Mouse (Mus musculus) intestine, embryonic 14.5 days (tissue): ENCODE data around the gene Rab37. TPM values are rescaled to one million over a fixed set of nuclear protein-coding genes. Genes with fewer than 3 reads are reported as not detected.
A peak's percentile ranks its signal among the peaks of the same experiment; 100 is the strongest.

ENCODE experiments used
- ATAC-seq: fragments of 200-750 bp; cut with Nextera tagmentation; replicated peaks from 2 replicates; pipeline ENCODE4 v1.8.0; 2017; ENCODE audit warnings: low read depth, moderate number of reproducible peaks, moderate TSS enrichment, moderate library complexity; ENCODE audit not compliant: low FRiP score, low TSS enrichment
- DNase-seq: peaks from one replicate; pipeline ENCODE4 v3.0.0-alpha.2; 2018; ENCODE audit warnings: low spot score
- H3K27ac ChIP-seq: fragments of 300-500 bp; sonication (generic); 2 replicates; pipeline ENCODE4 v1.5.1; 2014; ENCODE audit warnings: low read depth, mild to moderate bottlenecking, control low read depth
- H3K27me3 ChIP-seq: fragments of 300-500 bp; sonication (generic); replicated peaks from 2 replicates; pipeline ENCODE4 v1.6.1; 2014; ENCODE audit warnings: low read length, control low read depth; ENCODE audit not compliant: control insufficient read depth, insufficient read depth
- H3K36me3 ChIP-seq: fragments of 300-500 bp; sonication (generic); 2 replicates; pipeline ENCODE4 v1.6.1; 2014; ENCODE audit warnings: low read length, control low read depth; ENCODE audit not compliant: control insufficient read depth, insufficient read depth
- H3K4me1 ChIP-seq: fragments of 300-500 bp; sonication (generic); replicated peaks from 2 replicates; pipeline ENCODE4 v1.6.1; 2014; ENCODE audit warnings: low read length, control low read depth, mixed read lengths; ENCODE audit not compliant: control insufficient read depth, insufficient read depth
- H3K4me2 ChIP-seq: fragments of 300-500 bp; sonication (generic); 2 replicates; pipeline ENCODE4 v1.6.1; 2014; ENCODE audit warnings: low read length
- H3K4me3 ChIP-seq: fragments of 300-500 bp; sonication (generic); 2 replicates; pipeline ENCODE4 v1.5.1; 2014; ENCODE audit warnings: low read depth, low read length, control low read depth, mixed read lengths
- H3K9ac ChIP-seq: fragments of 300-500 bp; sonication (generic); 2 replicates; pipeline ENCODE4 v1.6.1; 2014; ENCODE audit warnings: mild to moderate bottlenecking, low read length
- H3K9me3 ChIP-seq: fragments of 300-500 bp; sonication (generic); 2 replicates; pipeline ENCODE4 v1.6.1; 2016; ENCODE audit warnings: low read length, control low read depth; ENCODE audit not compliant: control insufficient read depth
- WGBS: fragments of 180-500 bp; shearing (Covaris S2); extraction: QIAGEN DNeasy Blood & Tissue Kit; methylation state at CpG from one replicate; pipeline ENCODE4 v1.1.7; 2014; 5-methylcytosine and 5-hydroxymethylcytosine counted together
- polyA plus RNA-seq: library from polyadenylated mRNA; unstranded; fragments of >200 nt; fragmentation: Nextera tagmentation; extraction: Ambion mirVana; gene quantifications from 2 replicates; pipeline ENCODE4 v1.2.1, GENCODE M21; 2014

Gene Rab37
- polyA plus RNA-seq, 1 experiment from 2014 or later, result 3.3 TPM

DNA sequence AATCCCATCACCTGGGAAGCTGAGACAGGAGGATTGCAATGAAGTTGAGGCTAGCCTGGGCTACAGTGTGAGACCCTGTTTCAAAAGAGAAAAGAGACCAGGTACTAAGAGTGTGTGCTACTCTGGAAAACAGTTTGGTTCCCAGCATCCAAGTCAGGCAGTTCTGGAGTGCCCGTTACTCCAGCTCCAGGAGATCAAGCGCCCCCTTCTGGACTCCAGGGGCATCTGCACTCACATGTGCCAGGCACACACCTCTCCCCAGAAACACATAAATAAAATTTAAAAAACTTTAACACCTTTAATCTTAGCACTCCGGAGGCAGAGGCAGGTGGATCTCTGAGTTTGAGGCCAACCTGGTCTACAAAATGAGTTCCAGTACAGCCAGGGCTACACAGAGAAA lies 9.9 kb upstream of the Rab37 start:
- Histone ChIP-seq H3K9ac (no peak overlapping the region), H3K4me1 (no peaks in the 10 kb centered on the region; the same call in 1 of the 2 replicates), H3K36me3 (no peaks in the 10 kb centered on the region), H3K9me3 (no peaks in the 10 kb centered on the region), H3K27me3 (0 out of 2 replicates have a peak, but pooled peaks cover 13% of the 10 kb centered on the region), H3K27ac (no peak overlapping the region), H3K4me3 (no peak overlapping the region), H3K4me2 (no peak overlapping the region)
- WGBS, result 63% methylated on average over 3 of the region's 3 CpGs
- DNase-seq, result no peak
- ATAC-seq, result no peak

DNA sequence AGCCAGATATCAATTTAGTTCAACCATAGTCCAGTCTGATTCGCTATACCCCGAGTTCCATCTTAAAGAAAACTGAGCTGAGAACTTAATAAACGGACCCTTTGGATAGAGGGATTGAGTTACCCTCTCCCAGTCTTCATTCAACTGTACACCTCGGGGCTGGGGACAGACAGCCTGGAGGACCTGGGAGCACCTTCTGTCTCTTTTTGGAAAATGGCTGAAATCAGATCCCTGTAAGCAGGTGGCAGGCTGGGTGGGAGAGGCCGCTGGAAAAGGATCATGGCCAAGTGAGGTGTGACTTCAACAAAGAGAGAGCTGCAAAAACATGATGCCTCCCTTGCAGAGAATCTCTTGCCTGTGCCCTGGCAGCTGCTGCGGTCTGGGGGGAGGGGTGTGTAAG lies 9.0 kb upstream of the Rab37 start:
- Histone ChIP-seq H3K9me3 (no peaks in the 10 kb centered on the region), H3K9ac (no peak overlapping the region), H3K4me2 (no peak overlapping the region), H3K27me3 (0 out of 2 replicates have a peak, but pooled peaks cover 13% of the 10 kb centered on the region), H3K4me1 (no peaks in the 10 kb centered on the region), H3K36me3 (no peaks in the 10 kb centered on the region), H3K4me3 (no peak overlapping the region), H3K27ac (no peak overlapping the region)
- ATAC-seq (no peak), DNase-seq (no peak)
- 69% methylated on average over 6 of the region's 6 CpGs for WGBS

DNA sequence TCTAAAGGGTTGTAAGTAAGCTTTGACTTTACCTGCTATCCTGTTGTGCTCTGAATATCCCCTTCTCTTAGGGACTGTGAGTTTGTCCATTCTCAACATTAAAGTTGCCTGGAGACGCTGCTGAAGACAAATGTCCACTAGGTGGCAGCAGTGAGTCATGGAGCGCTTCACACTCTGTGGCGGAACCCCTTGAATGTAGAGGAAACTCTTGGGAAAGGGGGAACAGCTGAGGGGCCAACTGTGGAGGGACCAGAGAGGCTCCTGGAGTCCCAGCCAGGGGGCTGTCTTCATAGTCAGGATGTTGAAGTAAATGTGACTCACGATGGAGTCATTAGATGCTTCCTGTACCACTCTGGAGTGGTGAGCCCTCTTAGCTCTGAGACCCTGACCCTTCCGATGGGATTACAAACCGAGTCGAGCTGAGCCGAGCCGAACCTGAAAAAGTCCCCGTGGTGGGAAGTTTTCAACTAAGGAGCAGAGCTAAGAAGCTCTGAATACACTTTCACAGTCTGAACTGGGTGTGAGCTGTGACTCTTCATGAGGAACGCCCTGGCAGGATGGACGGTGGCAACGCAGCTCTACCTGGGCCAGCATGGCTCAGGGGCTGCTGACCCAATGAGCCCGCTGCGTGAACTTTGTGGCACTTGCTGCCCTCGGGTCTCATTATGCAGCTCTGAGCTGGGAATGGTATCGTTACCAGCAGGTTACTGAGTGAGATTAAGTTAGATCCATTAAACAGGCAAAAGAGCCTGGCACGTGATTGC lies 7.7 kb upstream of the Rab37 start:
- no peak; the same call in 1 of the 2 replicates for ATAC-seq

DNA sequence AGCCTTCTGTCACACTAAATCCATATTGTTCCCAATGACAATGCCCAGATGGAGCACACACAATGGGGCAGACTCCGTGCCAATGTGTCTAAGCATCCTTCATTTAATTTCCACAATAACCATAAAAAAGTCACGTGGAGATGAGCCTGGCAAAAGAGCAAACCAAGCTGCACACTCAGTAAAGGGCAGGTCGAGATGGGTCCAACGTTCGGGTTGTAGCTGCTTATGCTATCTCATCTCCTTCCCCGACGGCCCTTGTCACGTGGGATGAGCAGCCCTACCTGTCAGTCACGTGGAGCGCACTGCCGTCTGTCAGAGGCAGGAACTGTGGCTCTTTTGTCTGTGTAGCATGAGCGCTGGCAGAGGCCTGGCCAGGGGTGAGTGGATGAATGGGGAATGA lies 6.6 kb upstream of the Rab37 start:
- WGBS, result 51% methylated on average over 12 of the region's 12 CpGs
- 0 out of 2 replicates have a peak, but pooled peaks cover 13% of the 10 kb centered on the region for H3K27me3 ChIP-seq

More for the DNA sequence above, 7.7 kb upstream of the Rab37 start:
- H3K36me3 ChIP-seq, result no peaks in the 10 kb centered on the region
- no peak overlapping the region for H3K27ac ChIP-seq
- H3K27me3 ChIP-seq, result 0 out of 2 replicates have a peak, but pooled peaks cover 13% of the 10 kb centered on the region
- H3K4me3 ChIP-seq, result no peak overlapping the region
- DNase-seq, result peak; percentile 92
- 39% methylated on average over 18 of the region's 18 CpGs for WGBS
- no peaks in the 10 kb centered on the region for H3K9me3 ChIP-seq
- no peaks in the 10 kb centered on the region for H3K4me1 ChIP-seq
- no peak overlapping the region for H3K4me2 ChIP-seq
- H3K9ac ChIP-seq, result no peak overlapping the region

DNA sequence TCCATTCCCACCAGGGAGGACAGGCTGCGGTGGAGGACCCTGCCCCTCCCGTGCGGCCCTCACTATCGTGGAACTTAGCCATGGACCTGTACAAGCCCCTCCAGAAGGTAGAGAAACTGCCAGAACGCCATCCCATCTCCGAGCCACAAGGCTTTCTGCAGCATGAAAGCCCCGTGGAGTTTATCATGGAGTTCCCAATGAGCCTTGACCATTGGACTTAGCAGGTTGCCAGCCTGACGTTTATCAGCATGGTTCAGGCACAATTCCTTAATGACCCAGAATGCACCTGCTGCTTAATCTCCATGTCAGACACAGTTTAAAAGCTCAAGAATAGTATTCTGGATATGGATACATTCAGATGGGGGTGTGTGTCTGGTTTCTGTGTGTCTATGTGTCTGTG lies 6.2 kb upstream of the Rab37 start:
- H3K4me1 ChIP-seq, result no peaks in the 10 kb centered on the region
- 0 out of 2 replicates have a peak, but pooled peaks cover 13% of the 10 kb centered on the region for H3K27me3 ChIP-seq
- H3K4me2 ChIP-seq, result no peak overlapping the region
- no peak overlapping the region for H3K27ac ChIP-seq
- no peak overlapping the region for H3K9ac ChIP-seq
- H3K4me3 ChIP-seq, result no peak overlapping the region
- no peaks in the 10 kb centered on the region for H3K36me3 ChIP-seq
- DNase-seq (no peak), ATAC-seq (no peak)
- 70% methylated on average over 8 of the region's 8 CpGs for WGBS
- no peaks in the 10 kb centered on the region for H3K9me3 ChIP-seq

More for the DNA sequence above, 6.6 kb upstream of the Rab37 start:
- H3K4me1 ChIP-seq, result no peaks in the 10 kb centered on the region
- no peaks in the 10 kb centered on the region for H3K36me3 ChIP-seq
- no peak for DNase-seq
- no peak overlapping the region for H3K4me2 ChIP-seq
- no peak overlapping the region for H3K27ac ChIP-seq
- no peak overlapping the region for H3K4me3 ChIP-seq
- no peak overlapping the region for H3K9ac ChIP-seq
- no peak for ATAC-seq
- no peaks in the 10 kb centered on the region for H3K9me3 ChIP-seq

DNA sequence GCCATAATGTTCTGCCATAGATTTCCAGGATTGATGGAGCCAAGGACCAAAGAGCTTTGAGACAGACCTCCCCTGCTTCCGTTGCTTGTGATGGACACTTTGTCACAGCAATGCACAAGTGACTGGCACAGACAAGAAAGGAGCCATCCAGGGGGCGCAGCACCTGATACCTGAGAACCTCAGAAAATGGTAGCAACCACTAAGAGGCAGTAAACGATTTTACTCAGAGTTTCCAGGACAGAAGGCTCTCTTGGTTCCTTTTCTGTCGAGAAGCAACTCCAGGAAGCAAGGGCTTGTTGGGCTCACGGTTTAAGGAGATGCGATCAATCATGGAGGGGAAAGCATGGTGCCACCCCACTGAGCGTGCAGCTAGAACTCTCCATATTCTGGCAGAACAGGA lies 5.0 kb upstream of the Rab37 start:
- 58% methylated on average over 7 of the region's 7 CpGs for WGBS
- Histone ChIP-seq H3K4me3 (no peak overlapping the region), H3K4me2 (no peak overlapping the region), H3K36me3 (no peaks in the 10 kb centered on the region), H3K4me1 (no peaks in the 10 kb centered on the region), H3K9ac (no peak overlapping the region), H3K9me3 (no peaks in the 10 kb centered on the region), H3K27ac (no peak overlapping the region), H3K27me3 (peaks cover 23% of the 10 kb centered on the region; the same call in 1 of the 2 replicates)
- no peak for ATAC-seq
- DNase-seq, result no peak

DNA sequence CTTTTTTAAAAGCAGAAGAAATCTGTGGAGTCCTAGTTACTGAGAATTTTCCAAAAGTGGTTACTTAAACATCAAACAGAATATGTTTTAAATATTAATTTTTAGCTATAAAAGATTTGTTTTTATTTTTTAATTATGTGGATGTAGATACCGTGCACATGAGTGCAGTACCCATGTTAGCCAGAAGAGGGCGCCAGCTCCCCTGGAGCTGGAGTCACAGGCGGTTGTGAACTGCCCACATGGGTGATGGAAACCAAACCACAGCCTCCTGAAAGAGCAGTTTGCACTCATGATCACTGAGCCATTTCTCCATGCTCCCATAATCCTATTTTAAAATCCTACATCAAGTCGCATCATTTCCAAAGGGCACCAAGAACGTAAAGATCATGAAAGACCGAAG lies 1.4 kb upstream of the Rab37 start:
- no peak overlapping the region for H3K4me3 ChIP-seq
- no peak overlapping the region for H3K9ac ChIP-seq
- peaks cover 24% of the 10 kb centered on the region for H3K27me3 ChIP-seq

DNA sequence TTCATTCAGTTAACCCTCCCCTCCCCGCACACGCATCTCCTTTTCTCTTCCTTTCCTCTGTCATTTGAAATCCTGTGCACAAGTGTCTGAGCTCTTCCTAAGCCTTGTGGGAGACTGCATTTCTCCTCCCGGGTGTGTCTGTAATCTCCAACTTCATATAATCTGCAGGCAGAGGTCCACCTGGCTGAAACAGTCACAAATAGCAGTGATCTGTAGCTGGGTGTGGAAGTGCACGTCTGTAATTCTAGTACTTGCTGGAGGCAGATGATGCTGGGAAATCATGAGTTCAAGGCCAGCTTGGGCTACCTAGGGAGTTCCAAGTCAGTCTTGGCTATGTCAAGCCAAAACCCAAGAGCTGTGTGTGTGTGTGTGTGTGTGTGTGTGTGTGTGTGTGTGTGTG lies 909 bp downstream of the Rab37 start:
- Histone ChIP-seq H3K4me1 (0 out of 2 replicates have a peak, but pooled peaks cover 4% of the 10 kb centered on the region), H3K9me3 (0 out of 2 replicates have a peak, but pooled peaks cover 3% of the 10 kb centered on the region), H3K27me3 (peaks cover 20% of the 10 kb centered on the region), H3K4me2 (peak overlapping the region; percentile 32), H3K9ac (no peak overlapping the region), H3K36me3 (no peaks in the 10 kb centered on the region), H3K27ac (no peak overlapping the region), H3K4me3 (no peak overlapping the region; the same call in 1 of the 2 replicates)
- no peak for DNase-seq
- WGBS, result 17% methylated on average over 4 of the region's 4 CpGs
- no peak for ATAC-seq

More for the DNA sequence above, 1.4 kb upstream of the Rab37 start:
- DNase-seq (no peak), ATAC-seq (no peak)
- Histone ChIP-seq H3K4me1 (0 out of 2 replicates have a peak, but pooled peaks cover 4% of the 10 kb centered on the region), H3K9me3 (0 out of 2 replicates have a peak, but pooled peaks cover 3% of the 10 kb centered on the region), H3K4me2 (no peak overlapping the region), H3K36me3 (no peaks in the 10 kb centered on the region), H3K27ac (no peak overlapping the region)
- 67% methylated on average over 6 of the region's 6 CpGs for WGBS
